Mouse (Mus musculus): Measurements from ENCODE around the gene V1ra8. TPM values are rescaled to one million over a fixed set of nuclear protein-coding genes. Genes with fewer than 3 reads are reported as not detected.
"Not testable (repeated sequence)": the region's sequence is repeated elsewhere in the genome, so short reads cannot be mapped to it uniquely, and the experiment has no call there.

V1ra8 gene
- not detected in 2 replicates for polyA plus RNA-seq (2015; fragmentation: Nextera tagmentation; extraction: Ambion mirVana)

- not testable (repeated sequence) for H3K9me3 ChIP-seq (ENCODE audit: control insufficient read depth, low read length); H3K9ac ChIP-seq (ENCODE audit: low read depth, low read length); H3K4me1 ChIP-seq (ENCODE audit: control insufficient read depth, insufficient read depth, low read length); H3K36me3 ChIP-seq (ENCODE audit: control insufficient read depth, insufficient read depth, low read length); H3K27ac ChIP-seq (ENCODE audit: low read length); H3K4me2 ChIP-seq (ENCODE audit: low read depth, low read length); ATAC-seq; H3K27me3 ChIP-seq (replicated peaks; ENCODE audit: control insufficient read depth, insufficient read depth, low read length); H3K4me3 ChIP-seq (ENCODE audit: low read length)
- WGBS: 83% methylated on average over 2 of the region's 2 CpGs
Observed at GRCm38 (mm10) chr6:90202493-90202892, at the start of gene V1ra8. V1ra8 (plus strand) TSS chr6:90202793.

GRCm38 (mm10) chr6:90160139-90160538 is 42.5 kb upstream of the V1ra8 start:
- Histone ChIP-seq H3K4me3 (ENCODE audit: low read length) (no peak overlapping the region), H3K36me3 (ENCODE audit: control insufficient read depth, insufficient read depth, low read length) (no peaks in the 10 kb centered on the region), H3K27ac (ENCODE audit: low read length) (no peak overlapping the region), H3K27me3 (replicated peaks; ENCODE audit: control insufficient read depth, insufficient read depth, low read length) (no peaks in the 10 kb centered on the region), H3K4me2 (ENCODE audit: low read depth, low read length) (no peak overlapping the region), H3K9ac (ENCODE audit: low read depth, low read length) (no peak overlapping the region), H3K4me1 (ENCODE audit: control insufficient read depth, insufficient read depth, low read length) (no peaks in the 10 kb centered on the region), H3K9me3 (ENCODE audit: control insufficient read depth, low read length) (no peaks in the 10 kb centered on the region)
- ATAC-seq: peak; percentile 55; the same call in 1 of the 2 replicates
- 71% methylated on average over 3 of the region's 3 CpGs for WGBS

- Histone ChIP-seq H3K36me3 (ENCODE audit: control insufficient read depth, insufficient read depth, low read length) (no peaks in the 10 kb centered on the region), H3K4me3 (ENCODE audit: low read length) (no peak within 1 kb of the TSS), H3K27me3 (replicated peaks; ENCODE audit: control insufficient read depth, insufficient read depth, low read length) (no peaks in the 10 kb centered on the region), H3K9me3 (ENCODE audit: control insufficient read depth, low read length) (no peaks in the 10 kb centered on the region; the same call in 1 of the 2 replicates), H3K27ac (ENCODE audit: low read length) (no peak within 1 kb of the TSS), H3K4me2 (ENCODE audit: low read depth, low read length) (no peak within 1 kb of the TSS), H3K4me1 (ENCODE audit: control insufficient read depth, insufficient read depth, low read length) (no peaks in the 10 kb centered on the region), H3K9ac (ENCODE audit: low read depth, low read length) (no peak within 1 kb of the TSS)
- no peak for ATAC-seq
- WGBS: 66% methylated on average over 2 of the region's 2 CpGs
Observed at GRCm38 (mm10) chr6:90174508-90174907, 28.1 kb upstream of the V1ra8 start, which contains the start of gene Vmn1r52. Vmn1r52 (plus strand) TSS chr6:90174808.

DNA sequence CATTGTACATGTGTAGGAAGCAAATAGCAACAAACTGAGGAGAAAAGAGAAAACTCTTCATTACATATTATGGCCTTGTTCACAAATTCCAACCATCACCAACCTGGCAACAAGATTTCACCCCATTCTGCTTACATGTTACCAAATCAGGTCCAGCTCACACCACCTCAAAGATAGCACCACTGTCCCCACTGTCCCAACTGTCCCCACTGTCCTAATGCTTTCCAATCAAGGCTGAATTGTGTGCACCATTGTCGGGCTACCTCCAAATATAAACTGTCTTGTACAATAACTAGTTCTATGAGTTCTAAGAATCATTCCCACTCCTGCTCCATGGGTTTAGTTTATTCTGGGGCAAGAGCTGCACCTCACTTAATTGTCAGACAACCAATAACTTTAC is 21.7 kb downstream of the V1ra8 start, which contains the start of gene Vmn1r53:
TSS of gene Vmn1r53 (minus strand) at position 101 of the 400 bp plus-strand sequence.
- no peaks in the 10 kb centered on the region for H3K9me3 ChIP-seq (ENCODE audit: control insufficient read depth, low read length)
- no peak within 1 kb of the TSS for H3K9ac ChIP-seq (ENCODE audit: low read depth, low read length)
- no peak within 1 kb of the TSS for H3K4me3 ChIP-seq (ENCODE audit: low read length)
- no peaks in the 10 kb centered on the region for H3K36me3 ChIP-seq (ENCODE audit: control insufficient read depth, insufficient read depth, low read length)
- H3K4me2 ChIP-seq (ENCODE audit: low read depth, low read length): no peak within 1 kb of the TSS
- WGBS: 84% methylated on average over 1 of the region's 1 CpGs
- ATAC-seq: no peak
- H3K27ac ChIP-seq (ENCODE audit: low read length): no peak within 1 kb of the TSS
- no peaks in the 10 kb centered on the region for H3K27me3 ChIP-seq (replicated peaks; ENCODE audit: control insufficient read depth, insufficient read depth, low read length)
- no peaks in the 10 kb centered on the region for H3K4me1 ChIP-seq (ENCODE audit: control insufficient read depth, insufficient read depth, low read length)

GRCm38 (mm10) chr6:90232114-90232513 is 29.5 kb downstream of the V1ra8 start:
- ATAC-seq: not testable (repeated sequence)

DNA sequence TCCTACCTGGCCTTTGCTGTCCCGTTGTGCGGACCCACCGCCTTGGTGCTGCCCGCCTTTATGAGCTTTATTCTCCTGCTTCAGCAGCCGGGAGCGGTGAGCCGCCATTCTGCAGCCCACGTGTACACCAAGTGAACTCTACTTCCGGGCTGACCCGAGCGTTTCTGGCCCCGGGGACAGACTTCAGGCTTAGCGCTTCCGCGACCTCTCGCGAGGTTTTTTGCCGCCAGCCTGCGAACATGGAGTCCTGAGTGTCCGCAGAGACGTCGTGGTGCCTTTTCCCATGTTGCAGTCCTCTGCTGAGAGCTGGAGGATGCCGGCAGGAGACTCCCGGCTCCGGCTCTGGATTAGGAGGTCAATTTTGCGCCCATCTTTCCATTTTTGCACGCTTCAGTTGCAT is 30.1 kb downstream of the V1ra8 start:
- H3K9me3 ChIP-seq (ENCODE audit: control insufficient read depth, low read length): no peaks in the 10 kb centered on the region
- no peaks in the 10 kb centered on the region for H3K36me3 ChIP-seq (ENCODE audit: control insufficient read depth, insufficient read depth, low read length)
- H3K27ac ChIP-seq (ENCODE audit: low read length): no peak overlapping the region
- WGBS: 59% methylated on average over 27 of the region's 27 CpGs
- H3K27me3 ChIP-seq (replicated peaks; ENCODE audit: control insufficient read depth, insufficient read depth, low read length): no peaks in the 10 kb centered on the region
- no peaks in the 10 kb centered on the region for H3K4me1 ChIP-seq (ENCODE audit: control insufficient read depth, insufficient read depth, low read length)
- no peak overlapping the region for H3K9ac ChIP-seq (ENCODE audit: low read depth, low read length)
- ATAC-seq: no peak
- H3K4me2 ChIP-seq (ENCODE audit: low read depth, low read length): no peak overlapping the region
- no peak overlapping the region for H3K4me3 ChIP-seq (ENCODE audit: low read length)

More at GRCm38 (mm10) chr6:90232114-90232513, 29.5 kb downstream of the V1ra8 start:
- H3K4me2 ChIP-seq (ENCODE audit: low read depth, low read length); H3K9ac ChIP-seq (ENCODE audit: low read depth, low read length); H3K9me3 ChIP-seq (ENCODE audit: control insufficient read depth, low read length); H3K4me3 ChIP-seq (ENCODE audit: low read length); H3K4me1 ChIP-seq (ENCODE audit: control insufficient read depth, insufficient read depth, low read length); H3K27ac ChIP-seq (ENCODE audit: low read length); H3K36me3 ChIP-seq (ENCODE audit: control insufficient read depth, insufficient read depth, low read length); H3K27me3 ChIP-seq (replicated peaks; ENCODE audit: control insufficient read depth, insufficient read depth, low read length): not testable (repeated sequence)
- WGBS: 78% methylated on average over 4 of the region's 4 CpGs

GRCm38 (mm10) chr6:90244019-90244418 is 41.4 kb downstream of the V1ra8 start:
- H3K9me3 ChIP-seq (ENCODE audit: control insufficient read depth, low read length): no peaks in the 10 kb centered on the region
- 73% methylated on average over 3 of the region's 3 CpGs for WGBS
- H3K4me2 ChIP-seq (ENCODE audit: low read depth, low read length): no peak overlapping the region
- H3K4me3 ChIP-seq (ENCODE audit: low read length): no peak overlapping the region
- H3K4me1 ChIP-seq (ENCODE audit: control insufficient read depth, insufficient read depth, low read length): no peaks in the 10 kb centered on the region
- no peak overlapping the region for H3K27ac ChIP-seq (ENCODE audit: low read length)
- no peak overlapping the region for H3K9ac ChIP-seq (ENCODE audit: low read depth, low read length)
- no peak for ATAC-seq
- H3K36me3 ChIP-seq (ENCODE audit: control insufficient read depth, insufficient read depth, low read length): no peaks in the 10 kb centered on the region
- H3K27me3 ChIP-seq (replicated peaks; ENCODE audit: control insufficient read depth, insufficient read depth, low read length): no peaks in the 10 kb centered on the region

- Histone ChIP-seq H3K9ac (ENCODE audit: low read depth, low read length) (no peak within 1 kb of the TSS), H3K27ac (ENCODE audit: low read length) (no peak within 1 kb of the TSS)
Observed at GRCm38 (mm10) chr6:90246000-90246399, 43.4 kb downstream of the V1ra8 start, which contains the start of gene Vmn1r54. Vmn1r54 (plus strand) TSS chr6:90246300.

More at GRCm38 (mm10) chr6:90246000-90246399, 43.4 kb downstream of the V1ra8 start, which contains the start of gene Vmn1r54:
- Histone ChIP-seq H3K27me3 (replicated peaks; ENCODE audit: control insufficient read depth, insufficient read depth, low read length) (no peaks in the 10 kb centered on the region), H3K4me2 (ENCODE audit: low read depth, low read length) (no peak within 1 kb of the TSS), H3K4me3 (ENCODE audit: low read length) (no peak within 1 kb of the TSS), H3K4me1 (ENCODE audit: control insufficient read depth, insufficient read depth, low read length) (no peaks in the 10 kb centered on the region), H3K9me3 (ENCODE audit: control insufficient read depth, low read length) (no peaks in the 10 kb centered on the region), H3K36me3 (ENCODE audit: control insufficient read depth, insufficient read depth, low read length) (no peaks in the 10 kb centered on the region)
- WGBS: 77% methylated on average over 1 of the region's 1 CpGs
- ATAC-seq: no peak
